Mouse (Mus musculus) heart, embryonic 10.5 days (tissue): ENCODE results near the gene Mlip. TPM values are rescaled to one million over a fixed set of nuclear protein-coding genes. Genes with fewer than 3 reads are reported as not detected.

Experiments
- DNase-seq: peaks from one replicate; pipeline ENCODE4 v3.0.0-alpha.2; 2017; ENCODE audit warnings: low spot score
- H3K27ac ChIP-seq: fragments of 300-500 bp; sonication (generic); 2 replicates; pipeline ENCODE4 v1.5.1; 2016; ENCODE audit warnings: mild to moderate bottlenecking
- H3K27me3 ChIP-seq: fragments of 300-500 bp; sonication (generic); 2 replicates; pipeline ENCODE4 v1.6.1; 2016; ENCODE audit warnings: mild to moderate bottlenecking; ENCODE audit not compliant: poor library complexity, insufficient read depth, severe bottlenecking
- H3K36me3 ChIP-seq: fragments of 300-500 bp; sonication (generic); 2 replicates; pipeline ENCODE4 v1.6.1; 2016; ENCODE audit warnings: mild to moderate bottlenecking, moderate library complexity
- H3K4me1 ChIP-seq: fragments of 300-500 bp; sonication (generic); 2 replicates; pipeline ENCODE4 v1.6.1; 2016; ENCODE audit warnings: mild to moderate bottlenecking
- H3K4me3 ChIP-seq: fragments of 300-500 bp; sonication (generic); 2 replicates; pipeline ENCODE4 v1.5.1; 2016; ENCODE audit warnings: mild to moderate bottlenecking, moderate library complexity
- H3K9me3 ChIP-seq: fragments of 300-500 bp; sonication (generic); 2 replicates; pipeline ENCODE4 v1.6.1; 2016; ENCODE audit warnings: mild to moderate bottlenecking, moderate library complexity
- WGBS: fragments of 180-500 bp; shearing (Covaris S2); methylation state at CpG from one replicate; pipeline ENCODE4 v1.1.7; 2016; 5-methylcytosine and 5-hydroxymethylcytosine counted together
- polyA plus RNA-seq: library from polyadenylated mRNA; unstranded; fragments of >200 nt; fragmentation: Nextera tagmentation; extraction: Ambion mirVana; gene quantifications from 2 replicates; pipeline ENCODE4 v1.2.1, GENCODE M21; 2016

Gene Mlip
- polyA plus RNA-seq, result 38.6 and 68.6 TPM in 2 replicates

- H3K4me3 ChIP-seq, result peak within 1 kb of the TSS; percentile 37
- no peak for DNase-seq
- 37% methylated on average over 14 of the region's 14 CpGs for WGBS
Measured at GRCm38 (mm10) chr9:77352432-77353175, at the start of gene Mlip. TSS of gene Mlip (minus strand) at chr9:77352969.

GRCm38 (mm10) chr9:77399801-77400200 is 47.0 kb upstream of the Mlip start:
- 90% methylated on average over 5 of the region's 5 CpGs for WGBS
- no peak for DNase-seq
- no peaks in the 10 kb centered on the region for H3K9me3 ChIP-seq
- no peaks in the 10 kb centered on the region for H3K36me3 ChIP-seq
- no peak overlapping the region for H3K27ac ChIP-seq
- no peaks in the 10 kb centered on the region for H3K4me1 ChIP-seq
- H3K27me3 ChIP-seq, result no peaks in the 10 kb centered on the region
- H3K4me3 ChIP-seq, result no peak overlapping the region

More at GRCm38 (mm10) chr9:77352432-77353175, at the start of gene Mlip:
- no peaks in the 10 kb centered on the region for H3K36me3 ChIP-seq
- peaks cover 26% of the 10 kb centered on the region for H3K4me1 ChIP-seq
- H3K9me3 ChIP-seq, result no peaks in the 10 kb centered on the region
- H3K27ac ChIP-seq, result peak within 1 kb of the TSS; percentile 62
- no peaks in the 10 kb centered on the region for H3K27me3 ChIP-seq

GRCm38 (mm10) chr9:77398856-77399631 is 46.3 kb upstream of the Mlip start:
- Histone ChIP-seq H3K36me3 (no peaks in the 10 kb centered on the region), H3K27me3 (no peaks in the 10 kb centered on the region), H3K4me3 (no peak overlapping the region), H3K27ac (no peak overlapping the region), H3K9me3 (no peaks in the 10 kb centered on the region), H3K4me1 (no peaks in the 10 kb centered on the region)
- WGBS, result 74% methylated on average over 13 of the region's 13 CpGs
- no peak for DNase-seq

DNA sequence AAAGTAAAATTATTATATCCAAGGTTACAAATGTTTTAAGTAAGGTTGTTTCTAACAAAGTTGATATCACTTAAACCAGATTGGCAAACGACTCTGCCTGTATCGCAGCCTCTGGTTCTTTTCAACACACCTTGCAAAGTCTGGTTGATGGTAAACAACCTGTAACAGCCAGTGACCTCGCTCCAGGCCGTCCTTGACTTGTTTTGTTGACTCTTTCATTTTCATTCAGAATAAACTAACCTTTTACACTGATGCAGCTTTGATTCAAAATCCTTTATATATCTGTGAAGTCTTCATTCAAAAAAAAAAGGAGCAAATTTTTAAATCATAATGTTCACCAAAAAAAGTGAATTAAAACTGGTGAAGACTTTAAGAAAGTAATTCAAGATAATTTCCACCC is 44.3 kb upstream of the Mlip start:
- Histone ChIP-seq H3K27ac (no peak overlapping the region), H3K4me3 (no peak overlapping the region), H3K36me3 (no peaks in the 10 kb centered on the region), H3K4me1 (no peaks in the 10 kb centered on the region), H3K9me3 (no peaks in the 10 kb centered on the region), H3K27me3 (no peaks in the 10 kb centered on the region)
- no peak for DNase-seq
- WGBS, result 64% methylated on average over 4 of the region's 4 CpGs

DNA sequence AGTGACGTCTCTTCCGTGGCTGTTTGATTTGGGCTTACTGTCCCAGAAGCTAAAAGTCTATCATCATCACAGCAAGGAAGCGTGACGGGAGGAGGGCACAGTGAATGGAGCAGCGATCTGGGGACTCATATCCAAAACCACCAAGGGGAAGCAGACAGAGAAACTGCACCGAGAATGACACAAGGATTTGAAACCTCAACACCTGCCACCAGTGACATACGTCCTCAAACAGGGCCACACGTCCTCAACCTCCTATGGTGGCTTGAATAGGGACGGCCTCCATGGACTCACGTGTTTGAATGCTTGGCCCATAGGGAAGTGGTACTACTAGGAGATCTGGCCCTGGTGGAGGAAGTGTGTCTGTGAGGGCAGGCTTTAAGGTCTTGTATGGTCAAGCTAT is 38.5 kb upstream of the Mlip start:
- Histone ChIP-seq H3K27ac (no peak overlapping the region), H3K36me3 (no peaks in the 10 kb centered on the region), H3K27me3 (no peaks in the 10 kb centered on the region), H3K9me3 (no peaks in the 10 kb centered on the region), H3K4me3 (no peak overlapping the region), H3K4me1 (peaks cover 3% of the 10 kb centered on the region; the same call in 1 of the 2 replicates)
- WGBS, result 89% methylated on average over 10 of the region's 10 CpGs
- DNase-seq, result no peak

DNA sequence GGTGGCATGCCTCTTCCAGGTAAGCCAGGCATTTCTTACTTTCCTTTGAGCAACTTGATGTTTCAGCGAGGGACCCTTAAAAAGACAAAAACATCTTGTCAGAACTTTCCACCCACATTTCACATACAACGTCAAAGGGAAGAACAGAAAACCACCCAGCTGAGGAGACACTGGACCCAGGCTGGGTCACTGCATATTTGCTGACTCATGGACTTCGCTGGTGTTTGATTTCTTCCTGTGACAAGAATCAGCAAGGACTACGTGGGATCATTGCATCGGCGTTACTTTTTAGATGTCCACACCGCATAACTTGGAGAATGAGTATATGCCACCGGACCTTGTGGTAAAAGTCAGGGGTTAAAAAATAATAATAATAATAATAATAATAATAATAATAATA is 36.2 kb upstream of the Mlip start:
- Histone ChIP-seq H3K9me3 (no peaks in the 10 kb centered on the region), H3K4me1 (peaks cover 17% of the 10 kb centered on the region), H3K27me3 (no peaks in the 10 kb centered on the region), H3K27ac (no peak overlapping the region), H3K36me3 (no peaks in the 10 kb centered on the region), H3K4me3 (no peak overlapping the region)
- no peak for DNase-seq
- 89% methylated on average over 8 of the region's 8 CpGs for WGBS

DNA sequence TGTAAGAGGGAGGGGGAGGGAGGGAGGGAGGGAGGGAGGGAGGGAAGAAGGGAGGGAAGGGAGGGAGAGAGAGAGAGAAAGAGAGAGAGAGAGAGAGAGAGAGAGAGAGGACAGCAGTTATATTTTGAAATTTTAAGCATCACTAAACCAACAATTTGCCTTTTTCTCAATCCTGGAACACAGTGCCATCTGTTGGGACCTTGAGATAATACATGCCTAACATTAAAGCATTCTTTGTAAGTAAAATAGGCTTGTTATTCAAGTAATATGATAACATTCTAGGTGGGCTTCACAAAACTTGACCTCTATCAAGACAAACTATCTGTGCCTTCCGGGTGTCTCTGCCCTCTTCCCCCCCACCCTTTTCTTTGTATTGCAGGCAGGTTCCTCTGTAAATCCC is 34.0 kb upstream of the Mlip start:
- Histone ChIP-seq H3K9me3 (no peaks in the 10 kb centered on the region), H3K36me3 (no peaks in the 10 kb centered on the region), H3K4me3 (no peak overlapping the region), H3K4me1 (peaks cover 26% of the 10 kb centered on the region), H3K27me3 (no peaks in the 10 kb centered on the region), H3K27ac (no peak overlapping the region)
- DNase-seq, result no peak
- 31% methylated on average over 1 of the region's 1 CpGs for WGBS

DNA sequence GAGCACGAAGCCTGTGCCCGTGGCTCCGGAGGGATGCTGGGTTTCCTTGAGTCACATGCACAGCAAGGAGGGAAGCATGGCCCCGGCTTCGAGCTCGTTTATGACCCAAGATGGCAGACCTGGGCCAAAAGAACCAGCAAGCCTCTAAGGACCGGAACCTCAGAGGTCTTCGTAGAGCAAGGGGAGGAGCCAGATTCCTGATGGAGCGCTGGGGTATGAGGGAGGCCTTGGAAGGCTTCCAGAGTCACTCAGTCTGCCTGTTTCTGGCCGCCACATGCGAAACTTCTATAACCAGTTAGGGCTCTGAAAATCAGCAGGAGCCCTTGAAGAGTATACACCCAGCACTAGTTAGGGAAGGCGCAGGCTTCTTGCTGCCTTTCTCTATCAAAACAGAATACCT is 32.8 kb upstream of the Mlip start:
- H3K4me3 ChIP-seq, result peak overlapping the region; percentile 34
- no peaks in the 10 kb centered on the region for H3K36me3 ChIP-seq
- no peak for DNase-seq
- H3K9me3 ChIP-seq, result no peaks in the 10 kb centered on the region
- peaks cover 26% of the 10 kb centered on the region for H3K4me1 ChIP-seq
- 67% methylated on average over 12 of the region's 12 CpGs for WGBS
- no peaks in the 10 kb centered on the region for H3K27me3 ChIP-seq
- peak overlapping the region; percentile 53 for H3K27ac ChIP-seq

DNA sequence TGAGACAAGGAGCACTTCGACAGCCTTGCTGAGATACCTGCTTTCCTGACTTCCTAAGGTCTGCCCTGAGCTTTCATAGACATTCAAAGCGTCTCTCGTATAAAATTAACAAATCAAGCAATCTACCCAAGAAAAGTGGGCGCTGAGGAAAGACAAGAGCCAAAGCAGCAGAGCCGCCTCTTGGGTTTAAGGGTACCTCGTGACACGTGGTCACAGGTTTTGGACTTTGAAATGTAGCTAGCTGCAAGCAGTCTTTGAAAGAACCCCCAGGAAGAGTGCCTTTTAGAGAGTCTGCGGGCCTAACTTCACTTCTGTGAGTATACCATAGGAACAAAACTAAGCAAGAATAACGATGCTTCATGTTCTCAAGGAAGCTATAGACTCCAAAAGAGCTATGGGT is 31.9 kb upstream of the Mlip start:
- Histone ChIP-seq H3K36me3 (no peaks in the 10 kb centered on the region), H3K27me3 (no peaks in the 10 kb centered on the region), H3K4me1 (peaks cover 26% of the 10 kb centered on the region), H3K9me3 (no peaks in the 10 kb centered on the region), H3K27ac (no peak overlapping the region), H3K4me3 (no peak overlapping the region)
- no peak for DNase-seq
- 80% methylated on average over 9 of the region's 9 CpGs for WGBS

GRCm38 (mm10) chr9:77383951-77384350 is 31.2 kb upstream of the Mlip start:
- no peak for DNase-seq

DNA sequence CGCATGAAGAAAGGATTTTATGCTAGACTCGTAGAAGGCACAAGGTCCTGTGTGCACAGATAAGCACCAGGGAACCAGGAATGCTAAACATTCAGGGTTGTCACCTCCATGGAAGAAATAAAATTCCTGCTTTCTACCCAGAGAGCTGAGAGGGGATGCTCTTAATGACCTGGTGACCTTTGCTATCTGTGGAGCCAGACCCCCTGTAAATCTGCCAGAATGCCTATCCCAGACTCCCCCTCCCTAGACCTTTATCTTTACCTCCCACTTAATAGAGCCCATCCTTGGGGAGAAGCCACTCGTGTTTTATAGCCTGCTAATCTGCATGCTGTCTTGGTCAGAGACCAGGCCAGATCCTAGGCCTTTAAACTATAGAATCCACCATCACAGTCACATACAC is 29.7 kb upstream of the Mlip start:
- WGBS, result 24% methylated on average over 3 of the region's 3 CpGs
- no peaks in the 10 kb centered on the region for H3K36me3 ChIP-seq
- H3K27me3 ChIP-seq, result no peaks in the 10 kb centered on the region
- no peak for DNase-seq
- H3K4me1 ChIP-seq, result peaks cover 32% of the 10 kb centered on the region
- no peaks in the 10 kb centered on the region for H3K9me3 ChIP-seq
- H3K4me3 ChIP-seq, result no peak overlapping the region
- H3K27ac ChIP-seq, result no peak overlapping the region

More at GRCm38 (mm10) chr9:77383951-77384350, 31.2 kb upstream of the Mlip start:
- Histone ChIP-seq H3K36me3 (no peaks in the 10 kb centered on the region), H3K9me3 (no peaks in the 10 kb centered on the region), H3K27ac (no peak overlapping the region), H3K4me1 (peaks cover 26% of the 10 kb centered on the region), H3K27me3 (no peaks in the 10 kb centered on the region), H3K4me3 (no peak overlapping the region)
- WGBS, result 68% methylated on average over 4 of the region's 4 CpGs

DNA sequence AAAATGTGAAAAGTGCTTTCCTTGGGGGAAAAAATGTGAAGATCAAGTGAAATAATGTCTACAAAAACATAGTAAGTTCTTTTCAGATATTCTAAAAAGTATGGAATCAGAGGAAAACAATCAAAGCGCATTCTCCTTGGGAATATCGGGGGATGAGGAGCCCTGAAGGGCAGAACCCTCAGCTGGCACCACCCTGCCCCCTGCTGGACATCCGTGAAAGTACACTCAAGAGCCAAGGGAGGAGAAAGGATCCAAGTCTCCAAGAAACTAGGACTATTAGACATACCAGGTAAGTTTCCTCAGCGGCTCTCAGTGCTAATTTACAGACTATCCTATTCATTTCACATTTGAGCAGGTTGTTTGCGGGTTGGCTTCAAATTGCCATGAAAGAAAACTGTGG is 28.8 kb upstream of the Mlip start:
- DNase-seq, result no peak
- no peak overlapping the region for H3K4me3 ChIP-seq
- no peak overlapping the region for H3K27ac ChIP-seq
- WGBS, result 18% methylated on average over 5 of the region's 5 CpGs
- H3K27me3 ChIP-seq, result no peaks in the 10 kb centered on the region
- H3K9me3 ChIP-seq, result no peaks in the 10 kb centered on the region
- no peaks in the 10 kb centered on the region for H3K36me3 ChIP-seq
- H3K4me1 ChIP-seq, result peaks cover 31% of the 10 kb centered on the region

GRCm38 (mm10) chr9:77379625-77380024 is 26.9 kb upstream of the Mlip start:
- H3K4me1 ChIP-seq, result peaks cover 20% of the 10 kb centered on the region
- H3K9me3 ChIP-seq, result no peaks in the 10 kb centered on the region
- WGBS, result 33% methylated on average over 5 of the region's 5 CpGs
- no peak overlapping the region for H3K4me3 ChIP-seq
- no peaks in the 10 kb centered on the region for H3K27me3 ChIP-seq
- no peak for DNase-seq
- no peaks in the 10 kb centered on the region for H3K36me3 ChIP-seq
- H3K27ac ChIP-seq, result no peak overlapping the region
